Mouse (Mus musculus) mesoderm, embryonic 11.5 days (tissue): ENCODE measurements around the gene Gpr173.
"Not testable (repeated sequence)": the region's sequence is repeated elsewhere in the genome, so short reads cannot be mapped to it uniquely, and the experiment has no call there.

Source experiments
- DNase-seq: peaks from one replicate; pipeline ENCODE4 v3.0.0-alpha.2; 2012; ENCODE audit warnings: low read depth, low spot score

Gene Gpr173

DNA sequence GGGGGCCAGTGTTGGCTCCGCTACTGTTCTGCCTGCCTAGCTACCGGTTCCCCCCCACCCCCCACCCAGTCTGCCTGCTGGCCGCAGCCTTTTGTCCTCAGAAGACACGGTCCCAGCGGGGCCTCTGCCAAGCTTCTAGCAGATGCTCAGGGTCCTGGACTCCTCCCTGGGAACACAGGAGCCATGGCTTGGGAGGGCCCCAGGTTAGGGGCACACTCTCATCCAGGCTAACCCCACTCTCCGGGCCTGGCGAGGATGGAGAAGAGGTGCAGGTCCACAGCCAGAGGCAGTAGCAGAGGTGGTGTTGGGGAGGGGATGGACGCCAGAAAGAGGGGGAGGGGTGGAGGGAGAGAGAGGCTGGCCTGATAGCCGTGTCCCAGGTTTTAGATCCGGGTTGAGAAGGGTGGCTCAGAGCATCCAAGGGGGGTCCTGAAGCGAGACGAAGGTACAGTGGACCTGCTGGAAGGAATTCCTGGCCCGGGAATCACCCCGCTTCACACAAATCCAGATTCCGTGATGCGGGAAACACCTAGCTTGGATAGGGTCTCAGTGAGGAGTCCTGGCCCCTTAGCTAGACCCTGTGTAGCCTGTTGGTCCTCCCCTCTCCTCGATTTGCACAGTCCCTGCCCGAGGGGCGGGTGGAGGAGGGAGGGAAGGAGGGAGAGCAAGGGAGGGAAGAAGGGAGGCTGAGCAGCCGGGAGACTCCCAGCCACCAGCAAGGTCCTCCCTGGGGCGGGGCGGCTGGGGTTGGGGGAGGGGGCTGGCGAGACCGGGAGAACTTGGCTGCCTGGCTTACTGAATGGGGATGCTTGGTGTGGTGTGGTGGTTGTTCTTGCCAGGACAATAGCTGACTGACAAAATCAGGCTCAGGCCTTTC, at the start of gene Gpr173:
Gpr173 (minus strand) TSS at position 308 of the 877 bp plus-strand sequence.
- peak; percentile 70 for DNase-seq

DNA sequence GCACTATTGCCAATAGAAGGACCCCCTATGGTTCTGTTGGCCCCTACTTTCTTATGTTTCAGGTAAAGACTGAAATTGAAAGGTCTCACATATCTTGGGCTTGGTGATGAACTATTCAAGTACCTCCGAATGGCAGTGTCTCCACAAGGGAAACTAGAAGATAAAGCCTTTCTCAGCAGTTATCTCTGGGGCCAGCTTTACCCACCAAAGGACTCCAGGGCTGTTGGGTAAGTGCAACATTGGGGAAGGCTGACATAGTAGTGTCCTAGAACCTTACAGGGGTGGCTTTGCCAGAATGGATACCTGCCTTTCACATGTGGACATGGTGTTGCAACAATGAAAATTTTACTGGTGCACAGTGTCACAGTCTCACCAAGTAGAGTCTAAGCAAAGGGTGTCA, 34.7 kb upstream of the Gpr173 start:
- DNase-seq, result no peak

DNA sequence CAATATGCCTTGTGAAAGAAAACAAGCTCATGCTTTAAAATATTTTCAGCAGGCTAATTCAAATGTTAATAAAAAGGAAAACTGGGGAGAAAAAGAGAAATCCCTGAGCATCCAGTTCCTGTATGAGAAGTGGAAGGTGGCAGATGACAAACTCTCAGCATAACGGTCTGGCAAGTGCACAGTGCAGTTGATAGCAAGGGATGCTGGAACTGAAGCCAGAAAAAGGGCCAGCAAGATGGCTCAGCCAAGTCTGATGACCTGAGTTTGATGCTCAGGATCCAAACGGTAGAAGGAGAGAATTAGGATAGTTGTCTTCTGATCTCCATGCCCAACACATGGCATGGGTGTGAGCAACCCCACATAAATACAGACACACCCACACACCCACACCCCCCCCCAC, 31.6 kb upstream of the Gpr173 start:
- DNase-seq, result no peak

DNA sequence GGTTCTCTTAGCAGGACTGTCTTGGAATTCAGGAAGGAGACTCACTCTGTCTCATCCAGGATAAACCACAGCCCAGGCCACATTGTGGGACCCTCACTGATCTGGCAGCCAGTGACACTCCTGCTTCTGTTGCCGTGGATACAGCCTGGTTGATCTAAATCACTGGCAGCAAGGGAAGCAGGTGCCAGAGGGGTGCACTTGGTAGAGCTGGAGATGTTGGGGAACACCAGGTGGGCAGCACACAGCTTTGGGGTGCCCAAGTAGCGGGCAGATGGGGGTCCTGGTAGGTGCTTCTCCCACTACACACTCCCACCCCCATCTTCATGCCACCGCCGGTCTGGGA, 479 bp downstream of the Gpr173 start:
- DNase-seq, result peak; percentile 10

DNA sequence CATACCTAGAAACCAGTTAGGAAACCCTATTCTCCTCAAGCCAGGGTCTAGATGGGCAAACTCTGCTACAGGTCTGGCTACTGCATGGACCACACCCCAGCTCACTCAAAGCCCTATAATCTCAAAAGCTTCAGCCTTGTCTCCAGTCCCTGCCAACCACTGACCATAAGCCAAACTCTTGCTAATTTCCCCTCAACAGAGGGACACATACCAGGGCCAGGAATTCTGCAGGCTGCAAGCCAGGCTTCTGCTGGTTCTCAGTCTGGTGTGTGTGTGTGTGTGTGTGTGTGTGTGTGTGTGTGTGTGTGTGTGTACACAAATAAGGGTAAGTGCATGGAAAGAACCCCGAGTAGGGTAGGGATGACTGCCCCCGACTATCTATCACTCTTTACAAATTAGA, 2.1 kb downstream of the Gpr173 start:
- DNase-seq, result no peak

DNA sequence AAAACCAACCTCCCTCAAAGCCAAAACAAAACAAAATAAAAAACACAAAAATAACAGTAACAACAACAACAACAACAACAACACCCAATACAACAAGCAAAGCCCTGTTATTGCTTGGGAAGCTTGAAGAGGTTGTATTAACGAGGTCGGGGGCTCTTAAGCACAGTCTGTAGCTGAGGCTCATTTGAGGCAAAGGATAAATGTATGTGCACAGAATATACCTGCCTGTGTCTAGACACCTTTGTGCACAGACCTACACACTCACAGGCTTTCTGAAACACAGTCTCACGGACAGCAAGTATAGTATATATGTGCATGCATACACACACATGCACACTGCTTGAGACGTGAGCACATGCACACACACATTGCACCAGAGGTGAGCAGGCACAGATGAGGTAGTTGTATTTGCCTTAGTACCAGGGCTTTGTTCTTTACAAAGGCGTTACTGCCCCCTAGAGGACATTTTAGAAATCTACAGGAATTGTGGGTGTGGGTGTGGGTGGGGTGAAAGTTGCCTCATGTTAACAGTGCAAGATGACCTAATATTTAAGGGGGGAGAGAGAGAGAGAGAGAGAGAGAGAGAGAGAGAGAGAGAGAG, 15.9 kb downstream of the Gpr173 start:
- DNase-seq, result peak; percentile 74

DNA sequence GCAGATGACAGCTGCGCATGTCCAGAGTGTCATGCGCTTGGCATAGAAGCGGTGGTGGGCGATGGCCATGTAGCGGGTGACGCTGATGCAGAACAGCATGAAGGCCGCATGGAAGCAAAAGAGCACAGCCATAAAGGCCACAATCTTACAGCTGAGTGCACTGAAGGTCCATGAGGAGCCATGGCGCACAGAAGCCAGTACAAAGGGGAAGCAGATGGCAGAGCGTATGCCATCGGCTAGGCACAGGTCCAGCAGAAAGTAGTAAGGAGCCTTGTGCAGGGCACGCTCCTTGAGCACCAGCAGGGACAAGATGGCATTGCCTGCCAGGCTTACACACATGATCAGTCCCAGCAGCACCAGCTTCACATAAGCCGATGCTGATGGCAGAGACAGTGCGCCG, 21.5 kb downstream of the Gpr173 start:
- no peak for DNase-seq

DNA sequence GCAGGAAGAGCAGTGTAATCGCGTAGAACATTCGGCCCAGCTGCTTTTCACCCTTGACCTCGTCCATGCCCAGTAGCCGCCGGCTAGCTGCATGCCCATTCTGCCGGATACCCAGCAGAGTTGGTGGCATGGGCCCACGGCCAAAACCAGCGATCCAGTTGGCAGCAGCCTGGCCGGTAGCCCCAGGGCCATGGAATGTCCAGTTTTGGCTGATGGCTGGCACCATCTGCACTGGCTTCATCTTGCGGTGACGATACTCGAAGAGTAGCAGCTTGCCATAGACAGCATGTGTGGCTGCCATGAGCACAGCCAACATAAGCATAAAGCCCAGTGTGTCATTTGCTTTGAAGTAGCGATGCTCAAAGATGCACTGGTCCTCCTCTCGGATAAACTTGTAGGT, 21.9 kb downstream of the Gpr173 start:
- no peak for DNase-seq

DNA sequence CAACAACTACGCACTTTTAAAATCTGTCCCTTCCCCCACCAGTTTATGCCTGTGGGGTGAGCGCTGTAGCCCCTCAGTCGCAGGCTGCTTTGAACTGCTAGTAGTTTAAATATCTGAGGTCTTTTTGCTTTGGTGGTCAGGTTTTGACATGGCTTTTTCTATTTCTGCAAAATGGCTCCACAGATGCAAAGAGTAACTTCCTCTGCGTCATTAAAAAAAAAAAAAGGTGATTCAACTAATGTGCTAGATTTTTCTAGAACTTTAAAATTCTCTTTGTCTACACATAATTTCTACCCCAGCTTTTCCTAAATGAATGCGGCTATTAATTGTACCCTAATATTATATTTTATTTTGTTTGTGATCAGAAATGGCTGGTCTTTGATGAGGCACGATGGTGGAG, 25.6 kb downstream of the Gpr173 start:
- DNase-seq, result no peak

DNA sequence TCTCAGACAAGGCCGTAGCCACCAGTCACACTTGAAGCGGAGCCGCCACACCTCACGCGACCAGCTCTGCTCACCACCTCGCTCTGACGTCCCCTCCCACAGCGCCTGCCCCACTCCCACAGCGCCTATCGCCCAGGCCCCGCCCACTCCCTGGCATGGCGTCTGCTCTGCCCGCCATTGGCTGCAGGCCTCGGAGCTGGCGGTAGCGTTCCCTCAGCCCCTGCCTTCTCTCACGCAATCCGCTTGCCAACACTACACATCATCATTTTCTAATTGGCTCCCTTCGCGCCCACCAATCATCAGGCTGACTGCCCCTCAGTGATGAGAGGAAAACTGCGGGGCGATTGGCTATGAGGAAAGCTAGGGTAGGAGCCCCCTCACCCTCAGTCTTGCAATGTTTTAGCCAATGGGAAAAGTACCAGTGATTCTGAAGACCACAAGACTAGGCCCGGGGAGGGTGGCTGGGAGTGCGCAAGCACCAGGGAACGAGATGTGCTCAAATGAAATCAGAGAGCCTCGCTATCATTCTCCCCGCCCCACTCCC, 26.1 kb downstream of the Gpr173 start, which contains the start of gene Tspyl2:
Tspyl2 (minus strand) TSS at position 68 of the 544 bp plus-strand sequence.
- peak; percentile 95 for DNase-seq

DNA sequence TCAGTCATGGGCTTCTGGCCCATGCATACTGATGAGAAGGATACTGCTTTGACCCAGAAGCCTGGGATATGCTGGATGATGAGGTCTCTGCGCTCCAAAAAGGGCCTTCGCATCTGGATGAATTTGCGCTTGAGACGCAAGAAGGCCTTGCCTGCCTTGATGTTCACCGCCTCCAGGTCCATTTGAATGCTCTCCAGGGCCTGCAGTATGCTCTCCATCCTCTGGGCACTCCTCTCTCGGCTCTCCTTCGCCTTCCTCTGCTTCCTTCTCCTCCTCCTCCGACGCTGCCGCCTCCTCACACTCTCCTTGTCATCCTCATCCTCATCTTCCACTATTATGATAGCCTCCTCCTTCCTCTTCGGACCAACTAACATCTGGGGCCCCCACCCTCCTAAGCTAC, 27.0 kb downstream of the Gpr173 start:
- DNase-seq, result peak; percentile 18

DNA sequence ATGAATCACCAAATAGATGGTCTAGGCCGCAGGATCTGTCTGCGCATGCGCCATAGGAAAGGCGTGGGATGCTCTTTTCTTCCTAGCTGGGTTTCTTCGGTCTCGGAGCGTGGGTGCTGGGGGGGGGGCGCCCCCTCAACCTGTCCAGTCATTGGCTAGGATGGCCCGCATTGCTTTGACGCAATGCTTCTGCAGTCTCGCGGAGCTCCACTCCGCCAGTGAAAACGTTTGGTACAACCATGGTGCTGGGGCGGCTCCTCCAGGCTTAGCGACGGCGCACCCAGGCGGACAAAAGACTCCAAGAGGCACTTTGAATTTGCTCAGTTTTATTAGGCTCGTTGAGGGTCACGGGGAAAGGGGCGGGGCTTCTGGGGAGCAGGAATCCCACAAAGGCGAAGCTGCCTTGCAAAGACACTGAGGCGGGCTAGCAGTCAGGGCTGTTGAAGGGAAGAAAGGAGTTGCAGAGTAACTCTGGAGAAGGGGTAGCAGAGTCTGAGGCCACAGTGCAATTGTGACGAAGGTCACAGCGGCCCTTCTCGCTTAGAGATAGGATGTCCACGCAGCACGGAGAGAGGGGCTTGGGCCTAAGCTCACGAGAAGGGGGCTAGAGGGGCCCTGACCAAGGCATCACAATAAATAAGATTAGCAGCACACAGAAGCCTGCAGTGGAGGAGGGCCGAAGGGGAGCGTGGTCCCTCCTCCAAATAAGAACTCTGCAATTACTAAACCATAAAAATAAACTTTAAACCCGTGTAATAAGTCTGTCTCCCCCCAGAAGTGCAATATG, 31.8 kb downstream of the Gpr173 start:
- peak; percentile 93 for DNase-seq

DNA sequence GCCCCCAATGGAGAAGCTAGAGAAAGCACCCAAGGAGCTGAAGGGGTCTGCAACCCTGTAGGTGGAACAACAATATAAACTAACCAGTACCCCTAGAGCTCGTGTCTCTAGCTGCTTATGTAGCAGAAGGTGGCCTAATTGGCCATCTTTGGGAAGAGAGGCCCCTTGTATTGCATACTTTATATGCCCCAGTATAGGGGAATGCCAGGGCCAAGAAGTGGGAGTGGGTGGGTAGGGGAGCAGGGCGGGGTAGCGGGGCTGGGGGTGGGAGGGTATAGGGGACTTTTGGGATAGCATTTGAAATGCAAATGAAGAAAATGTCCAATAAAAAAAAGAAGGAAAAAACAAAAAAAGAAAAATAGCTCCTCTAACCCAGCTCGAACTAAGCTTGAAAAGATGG, 32.4 kb downstream of the Gpr173 start:
- not testable (repeated sequence) for DNase-seq

DNA sequence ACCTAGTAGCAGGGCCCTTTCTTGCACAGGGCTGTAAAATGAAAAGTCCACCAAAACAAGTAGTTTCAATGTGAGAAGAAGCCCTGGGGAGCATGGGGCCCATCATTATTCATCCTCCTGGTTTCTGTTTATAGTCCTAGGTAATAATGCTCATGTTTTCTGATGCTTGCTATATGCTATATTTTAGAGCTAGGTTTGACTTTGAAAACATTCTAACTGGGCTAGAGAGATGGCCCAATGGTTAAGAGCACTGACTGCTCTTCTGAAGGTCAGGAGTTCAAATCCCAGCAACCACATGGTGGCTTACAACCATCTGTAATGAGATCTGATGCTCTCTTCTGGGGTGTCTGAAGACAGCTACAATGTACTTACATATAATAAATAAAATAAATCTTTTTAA, 39.1 kb downstream of the Gpr173 start:
- DNase-seq, result not testable (repeated sequence)

DNA sequence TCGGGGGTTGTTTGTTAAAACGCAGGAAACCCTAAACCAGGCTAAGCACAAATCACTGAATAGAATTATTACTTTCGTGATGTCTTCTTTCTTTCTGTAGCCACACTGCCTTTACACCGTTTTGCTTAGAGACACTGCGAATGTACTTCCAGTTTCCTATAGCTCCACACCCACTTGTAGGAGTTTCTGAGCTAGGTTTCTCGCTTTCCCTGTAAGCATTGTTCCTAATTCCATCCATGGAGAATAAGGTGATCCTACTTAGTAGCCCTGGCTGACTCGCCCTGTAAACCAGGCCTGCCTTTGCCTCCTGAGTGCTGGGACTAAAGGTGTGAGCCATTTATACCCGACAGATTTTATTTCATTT, 40.8 kb downstream of the Gpr173 start:
- no peak for DNase-seq

DNA sequence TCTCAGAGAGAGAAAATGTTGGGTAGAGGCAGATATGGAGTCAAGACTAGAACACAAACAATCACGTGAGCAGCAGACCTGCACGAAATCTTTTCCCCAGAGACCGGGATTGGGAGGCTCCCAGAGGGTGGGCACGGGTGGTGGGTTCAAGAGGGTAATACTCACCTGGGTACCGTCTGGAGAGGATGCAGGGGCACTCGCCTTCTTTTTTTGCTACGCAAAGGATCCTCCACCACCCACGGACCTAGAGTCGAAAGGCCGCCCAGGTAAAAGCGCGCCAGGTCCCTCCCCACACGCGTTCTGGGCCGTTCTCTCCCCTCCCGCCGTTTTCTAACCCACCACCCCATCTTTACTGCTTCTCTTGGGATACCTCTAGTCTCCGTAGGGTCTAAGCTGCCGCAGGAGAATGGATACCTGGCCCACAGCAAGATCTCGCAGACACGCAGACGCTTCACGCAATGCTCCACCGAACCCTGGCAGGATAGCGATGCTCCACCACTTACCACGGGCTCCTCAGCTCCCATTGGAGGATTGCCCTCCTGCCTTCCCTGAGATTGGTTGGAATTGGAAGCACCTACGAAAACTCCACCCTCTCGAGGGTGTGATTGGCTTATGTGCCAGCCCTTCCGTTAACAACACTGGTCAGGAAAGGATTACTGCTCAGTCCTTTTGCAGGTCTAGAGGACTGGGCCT, 41.4 kb downstream of the Gpr173 start, which contains the start of gene Kantr:
Kantr (minus strand) TSS at position 500 of the 693 bp plus-strand sequence.
- peak; percentile 89 for DNase-seq

DNA sequence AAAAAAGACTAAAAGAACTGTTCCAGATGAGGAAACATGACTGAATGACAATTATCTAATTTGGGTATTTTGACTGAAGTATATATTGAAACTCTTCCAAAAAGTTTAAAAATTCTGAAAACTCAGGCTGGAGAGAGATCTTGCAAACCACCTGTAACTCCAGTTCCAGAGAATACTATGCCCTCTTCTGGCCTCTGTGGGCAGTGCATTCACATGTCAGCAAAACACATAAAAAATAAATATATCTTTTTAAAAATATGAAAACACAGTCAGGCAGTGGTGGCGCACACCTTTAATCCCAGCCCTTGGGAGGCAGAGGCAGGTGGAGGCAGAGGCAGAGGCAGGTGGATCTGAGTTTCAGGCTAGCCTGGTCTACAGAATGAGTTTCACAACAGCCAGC, 44.9 kb downstream of the Gpr173 start:
- no peak for DNase-seq

DNA sequence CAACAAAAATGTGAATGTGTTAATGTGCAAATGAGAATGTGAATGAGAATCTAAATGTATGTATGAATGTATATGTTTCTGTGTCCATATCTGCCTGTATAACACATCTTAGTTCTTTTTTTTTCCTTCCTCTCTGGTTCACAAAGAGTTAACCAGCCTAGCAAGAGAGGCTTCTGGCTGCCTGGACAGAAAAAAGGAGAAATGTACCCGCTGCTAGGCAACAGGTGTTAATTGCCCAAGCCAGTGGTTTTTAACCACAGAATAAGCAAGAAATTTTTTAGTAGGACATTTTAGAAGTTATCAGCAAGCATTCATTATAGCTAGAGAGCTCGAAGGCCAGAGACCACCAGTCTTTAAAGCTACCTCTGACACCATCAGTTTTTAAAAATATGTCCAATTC, 45.7 kb downstream of the Gpr173 start:
- DNase-seq, result no peak

DNA sequence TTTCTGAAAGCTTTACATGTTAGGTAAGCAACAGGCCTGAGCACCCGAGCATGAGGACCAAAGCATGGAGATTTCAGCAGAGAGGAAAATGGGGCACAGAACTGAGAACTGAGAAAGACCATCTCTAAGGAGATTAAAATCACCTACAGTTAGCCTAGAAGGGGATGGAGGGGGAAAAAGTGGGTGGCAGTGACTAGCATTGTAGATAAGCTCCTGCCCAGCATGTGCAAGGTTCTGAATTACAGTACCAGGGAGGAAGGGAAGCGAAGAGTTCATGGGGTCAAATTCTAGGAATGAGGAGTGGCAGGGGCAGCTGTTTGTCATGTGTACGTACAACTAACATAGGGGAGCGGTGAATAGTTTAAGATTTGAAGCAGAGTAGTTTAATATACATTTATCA, 48.0 kb downstream of the Gpr173 start:
- no peak for DNase-seq

DNA sequence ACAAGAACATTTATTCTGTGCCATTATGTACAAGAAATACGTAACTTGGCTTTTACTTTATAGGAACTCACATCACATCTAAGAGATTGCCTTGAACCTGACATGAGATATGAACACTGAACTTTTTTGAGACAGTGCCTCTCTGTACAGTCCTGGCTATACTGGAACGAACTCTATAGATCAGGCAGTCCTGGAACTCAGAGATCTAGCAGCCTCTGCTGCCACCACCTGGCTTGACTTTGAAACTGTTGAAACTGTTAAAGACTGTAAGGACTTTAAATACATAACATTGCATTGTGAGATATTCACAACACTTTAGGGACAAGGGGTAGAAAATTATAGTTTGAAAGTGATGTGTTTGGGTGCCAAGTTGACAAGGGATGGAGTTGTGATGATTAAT, 60.6 kb downstream of the Gpr173 start:
- DNase-seq, result peak; percentile 18

DNA sequence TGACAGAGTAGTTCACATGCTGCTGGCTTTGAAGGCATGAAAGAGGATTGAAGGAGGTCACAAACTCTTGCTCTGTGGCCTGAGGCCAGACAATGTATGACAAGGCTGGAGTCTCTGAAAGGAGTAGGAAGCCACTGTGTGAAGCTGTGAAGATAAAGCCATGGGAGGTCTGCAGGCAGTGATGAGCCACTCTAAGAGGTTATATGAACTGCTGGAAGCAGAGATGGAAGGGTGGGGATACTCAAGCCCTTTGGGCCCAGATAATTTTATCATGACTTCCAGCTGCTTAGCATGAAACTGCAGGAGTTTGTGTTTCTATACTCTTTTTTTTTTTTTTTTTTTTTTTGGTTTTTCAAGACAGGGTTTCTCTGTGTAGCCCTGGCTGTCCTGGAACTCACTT, 61.1 kb downstream of the Gpr173 start:
- DNase-seq, result no peak

DNA sequence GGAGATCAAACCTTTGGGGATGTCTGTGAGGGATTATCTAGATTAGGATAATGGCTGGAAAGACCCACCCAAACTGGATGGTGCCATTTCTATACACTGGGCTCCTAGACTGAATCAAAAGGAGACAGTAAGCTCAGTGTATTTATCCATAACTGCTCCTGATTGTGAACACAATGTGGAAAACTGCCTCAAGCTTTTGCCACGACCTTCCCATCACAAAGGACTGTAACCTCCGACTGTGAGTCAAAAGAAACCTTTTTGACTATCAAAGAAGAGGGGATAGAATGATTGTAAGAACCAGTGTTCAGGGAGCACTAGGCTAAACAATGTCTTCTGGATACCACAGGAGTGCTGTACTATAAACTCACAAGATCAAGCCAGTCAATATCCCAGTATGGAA, 62.3 kb downstream of the Gpr173 start:
- DNase-seq, result no peak
